Mouse (Mus musculus) kidney, postnatal 14 days (tissue): ENCODE results near the gene Tarbp2.

Source experiments
- DNase-seq: peaks from one replicate; pipeline ENCODE4 v3.0.0; 2022; ENCODE audit warnings: mixed read lengths

Tarbp2 gene

DNA sequence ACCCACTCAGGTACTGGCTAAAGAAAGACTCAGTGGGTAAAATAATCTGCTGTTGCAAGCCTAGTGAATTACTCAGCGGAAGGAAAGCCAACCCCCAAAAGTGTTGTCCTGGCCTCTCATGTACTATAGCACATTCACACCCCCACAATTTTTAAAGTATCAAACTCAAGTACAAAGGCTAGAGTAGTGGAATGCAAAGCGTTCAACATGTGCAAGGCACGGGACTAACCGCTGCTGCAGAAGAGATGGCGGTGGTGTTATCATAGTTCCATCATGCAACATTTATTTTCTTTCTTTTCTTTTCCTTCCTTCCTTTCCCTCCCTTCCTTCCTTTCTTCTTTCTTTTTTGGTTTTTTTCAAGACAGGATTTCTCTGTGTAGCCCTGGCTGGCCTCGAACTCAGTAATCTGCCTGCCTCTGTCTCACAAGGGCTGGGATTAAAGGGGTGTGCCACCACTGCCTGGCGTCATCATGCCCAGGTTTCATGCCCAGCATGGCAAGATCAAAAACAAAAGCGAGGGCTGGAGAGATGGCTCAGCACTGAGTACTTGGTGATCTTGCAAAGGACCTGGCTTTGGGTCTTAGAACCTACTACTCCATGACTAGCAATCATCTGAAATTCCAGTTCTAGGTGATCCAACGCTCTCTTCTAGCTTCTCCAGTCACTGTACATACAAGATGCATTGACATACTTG is 12.1 kb upstream of the Tarbp2 start:
- DNase-seq: no peak

DNA sequence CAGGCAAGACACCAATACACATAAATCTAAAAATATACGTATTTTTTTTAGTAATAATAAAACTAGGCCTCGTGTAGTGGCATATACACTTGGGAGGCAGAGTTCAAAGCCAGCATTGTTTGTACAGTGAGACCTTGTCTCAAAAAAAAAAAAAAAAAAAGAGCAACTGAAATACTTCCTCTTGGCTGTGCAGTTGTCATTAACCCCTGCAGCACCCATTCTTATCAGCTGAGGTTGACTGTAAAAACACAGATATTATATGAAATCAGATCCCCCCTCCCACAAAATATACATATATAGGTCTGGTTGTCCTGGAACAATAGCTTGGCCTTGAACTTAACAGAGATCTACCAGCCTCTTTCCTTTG is 11.5 kb upstream of the Tarbp2 start:
- DNase-seq: no peak

DNA sequence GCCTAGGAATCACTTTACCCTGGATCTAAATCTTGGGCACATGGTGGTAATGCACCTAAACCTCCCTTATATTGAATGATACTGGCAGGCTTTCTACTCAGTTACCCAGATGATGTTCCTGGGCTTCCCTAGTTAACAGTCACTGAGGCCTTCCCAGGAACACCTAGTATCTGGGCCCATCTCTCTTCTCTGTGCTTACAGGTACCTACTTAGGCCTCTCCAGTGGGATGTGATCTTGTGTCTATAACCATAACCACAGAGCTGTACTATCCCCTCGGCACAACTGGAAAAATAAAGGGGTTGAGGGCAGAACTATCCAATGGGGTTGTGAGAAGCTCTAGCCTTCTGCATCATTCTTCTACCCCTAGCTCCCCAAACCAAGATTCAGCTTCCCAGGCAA is 11.1 kb upstream of the Tarbp2 start:
- no peak for DNase-seq

DNA sequence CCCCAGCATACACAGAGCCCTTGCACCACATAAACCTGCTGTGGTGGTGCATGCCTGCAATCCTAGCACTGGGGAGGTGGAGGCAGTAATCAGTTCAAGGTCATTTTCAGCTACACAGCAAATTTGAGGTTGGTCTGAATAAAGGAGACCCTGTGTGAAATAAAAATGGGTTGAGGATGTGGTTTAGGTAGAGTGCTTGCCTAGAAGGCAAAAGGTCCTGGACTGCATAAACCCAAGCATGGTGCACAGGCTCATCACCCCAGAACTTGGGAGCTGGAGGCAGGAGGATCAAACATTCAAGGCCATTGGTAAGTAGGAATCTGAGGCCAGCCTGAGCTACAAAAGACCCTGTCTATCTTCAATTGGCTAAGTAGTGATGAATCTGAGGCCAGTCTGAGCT is 10.4 kb upstream of the Tarbp2 start:
- no peak for DNase-seq

DNA sequence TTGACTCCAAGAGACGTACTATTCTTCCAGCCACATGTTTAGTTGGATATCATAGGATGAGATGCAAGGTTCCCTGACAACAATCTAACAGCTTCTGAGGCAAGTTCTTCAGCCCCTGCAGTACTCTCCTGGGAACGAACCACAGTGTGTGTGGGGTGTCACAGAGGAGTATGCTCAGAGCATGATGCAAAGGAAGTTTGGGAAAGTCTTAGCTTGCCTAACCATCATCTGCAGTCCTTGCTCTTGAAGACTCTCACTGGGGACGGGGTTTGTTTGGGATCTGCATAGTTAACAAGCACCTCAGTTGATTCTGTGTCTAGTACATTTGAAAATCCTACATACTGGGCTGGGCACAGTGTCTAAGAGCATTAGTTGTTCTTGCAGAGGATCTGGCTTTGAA is 9.7 kb upstream of the Tarbp2 start:
- DNase-seq: no peak

DNA sequence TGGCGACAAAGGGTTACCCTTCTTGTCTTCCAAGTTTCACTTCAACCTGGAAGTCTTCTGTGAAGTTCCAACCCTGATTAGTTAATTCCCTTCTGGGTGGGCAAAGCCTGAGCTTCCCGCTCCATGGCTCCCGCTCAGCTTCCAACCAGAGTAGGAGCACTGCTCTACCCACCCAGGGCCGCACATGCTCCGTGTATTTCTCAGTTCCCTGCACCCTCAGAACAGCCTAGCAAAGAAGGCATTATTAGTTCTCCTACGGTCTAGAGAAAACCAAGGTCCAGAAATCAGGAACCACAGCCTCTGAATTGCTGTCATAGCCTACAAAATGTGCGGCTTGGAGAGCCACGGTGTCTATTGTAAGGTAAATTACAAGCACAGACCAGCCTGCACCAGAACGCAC is 7.9 kb upstream of the Tarbp2 start:
- peak; percentile 38 for DNase-seq

DNA sequence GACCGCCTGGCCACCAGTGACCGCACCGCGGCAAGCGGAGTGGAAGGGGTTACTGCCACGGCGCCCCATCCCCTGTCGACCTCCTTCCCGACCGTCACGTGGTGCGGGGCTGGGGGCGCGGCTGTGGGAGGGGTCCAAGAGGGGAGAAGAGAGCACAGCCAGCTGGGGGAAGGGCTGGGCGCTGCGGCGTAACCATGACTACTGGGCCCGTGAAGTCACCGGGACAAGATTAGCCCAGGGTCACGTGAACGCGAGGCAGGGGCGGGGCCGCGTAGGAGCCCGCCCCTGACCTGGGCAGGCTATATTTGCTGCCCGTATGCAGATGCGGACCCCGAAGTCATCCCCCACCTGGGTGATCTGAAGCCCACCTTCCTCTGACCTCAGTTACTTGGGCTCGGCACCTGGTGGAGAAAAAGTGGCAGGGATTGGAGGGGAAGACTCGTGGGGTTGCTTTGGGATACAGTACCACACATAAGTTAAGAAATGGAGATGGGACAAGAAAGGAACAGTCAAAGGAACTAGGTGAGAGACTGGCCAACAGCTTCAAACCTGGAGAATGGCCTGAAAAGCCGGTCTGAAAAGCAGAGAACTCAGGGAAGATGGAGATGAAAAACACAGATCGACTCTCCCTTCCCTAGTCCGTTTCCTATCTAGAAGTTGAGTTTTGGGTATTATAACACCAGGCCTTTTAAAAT is 7.3 kb upstream of the Tarbp2 start:
- peak; percentile 92 for DNase-seq

DNA sequence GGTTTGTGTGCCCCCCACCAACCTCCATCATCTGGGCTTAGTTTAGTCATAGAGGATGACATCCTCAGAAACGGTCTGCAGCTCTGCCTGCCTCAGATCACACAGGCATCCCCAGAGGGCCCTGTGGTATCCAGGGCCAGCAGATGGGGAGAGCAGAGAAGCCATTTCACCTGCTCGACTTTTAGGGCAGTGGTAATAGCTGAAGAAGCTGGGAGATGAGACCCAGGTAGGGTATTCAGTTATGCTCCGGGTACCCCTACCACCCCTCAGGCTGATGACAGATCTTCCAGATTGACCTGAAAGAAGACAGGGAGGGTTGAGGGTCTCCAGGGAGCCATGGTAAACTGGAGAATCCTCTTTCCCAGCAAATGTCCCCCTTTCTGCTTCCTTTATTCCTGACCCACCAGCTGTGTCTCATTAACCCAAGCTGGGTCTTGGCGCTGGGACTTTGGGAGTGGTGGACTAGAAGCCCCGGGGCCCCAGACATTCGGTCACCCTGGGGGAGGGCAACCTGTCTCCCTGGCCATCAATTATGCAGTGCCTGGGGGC is 6.6 kb upstream of the Tarbp2 start:
- peak; percentile 56 for DNase-seq

DNA sequence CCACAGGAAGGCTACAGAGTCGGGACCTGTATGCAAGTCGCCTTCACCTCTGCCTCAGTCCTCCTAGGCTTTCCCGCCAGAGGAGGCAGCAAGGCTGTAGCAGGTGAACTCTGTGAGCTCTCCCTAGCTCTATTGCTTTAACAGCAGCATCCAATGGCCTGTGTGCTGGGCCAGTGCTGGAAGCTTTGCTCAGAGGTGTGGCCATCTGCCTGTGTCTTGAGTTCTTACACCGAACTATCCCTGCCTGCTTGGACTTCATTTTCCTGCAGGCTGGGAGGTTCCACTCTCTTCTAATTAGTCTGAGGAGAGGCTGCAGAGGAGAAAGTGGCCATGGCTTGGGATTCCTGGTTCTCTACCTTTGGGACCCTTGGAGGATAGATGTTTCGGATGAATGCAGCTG is 6.0 kb upstream of the Tarbp2 start:
- no peak for DNase-seq

DNA sequence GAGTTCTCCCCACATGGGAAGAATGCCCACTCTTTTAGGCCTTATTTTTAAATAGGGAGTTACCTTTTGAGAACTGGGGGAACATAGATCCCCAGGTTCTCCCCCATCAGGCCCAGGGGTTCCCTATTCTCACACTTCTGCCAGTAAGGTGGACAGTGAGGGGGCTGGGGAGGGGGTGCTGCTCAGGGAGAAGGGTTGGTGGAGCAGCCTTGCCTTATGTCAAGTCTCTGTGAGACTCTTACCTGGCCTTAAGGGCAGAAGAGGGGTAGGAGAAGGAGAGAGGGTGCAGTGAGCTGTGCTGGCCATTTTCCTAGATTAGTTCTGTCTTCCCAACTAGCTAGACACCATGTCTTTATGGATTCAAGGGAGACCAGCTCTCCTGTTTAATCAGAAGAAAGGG is 5.5 kb upstream of the Tarbp2 start:
- no peak for DNase-seq

DNA sequence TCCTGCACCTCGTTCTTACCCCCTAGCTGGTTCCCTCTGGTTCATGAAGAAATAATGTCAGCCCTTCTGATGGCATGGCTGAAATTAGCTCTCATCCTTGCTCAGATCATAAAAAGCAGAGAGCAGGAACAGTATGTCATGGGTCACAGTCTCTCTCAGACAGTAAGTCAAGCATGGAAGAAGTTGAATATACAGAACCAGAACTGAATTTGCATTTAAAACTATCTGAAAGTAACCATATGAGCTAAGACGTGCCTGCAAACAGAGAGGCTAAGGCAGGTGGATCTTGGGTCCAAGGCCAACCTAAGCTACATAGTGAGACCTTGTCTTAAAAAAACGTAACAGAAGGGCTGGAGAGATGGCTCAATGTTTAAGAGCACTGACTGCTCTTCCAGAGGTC is 5.0 kb upstream of the Tarbp2 start:
- no peak for DNase-seq

DNA sequence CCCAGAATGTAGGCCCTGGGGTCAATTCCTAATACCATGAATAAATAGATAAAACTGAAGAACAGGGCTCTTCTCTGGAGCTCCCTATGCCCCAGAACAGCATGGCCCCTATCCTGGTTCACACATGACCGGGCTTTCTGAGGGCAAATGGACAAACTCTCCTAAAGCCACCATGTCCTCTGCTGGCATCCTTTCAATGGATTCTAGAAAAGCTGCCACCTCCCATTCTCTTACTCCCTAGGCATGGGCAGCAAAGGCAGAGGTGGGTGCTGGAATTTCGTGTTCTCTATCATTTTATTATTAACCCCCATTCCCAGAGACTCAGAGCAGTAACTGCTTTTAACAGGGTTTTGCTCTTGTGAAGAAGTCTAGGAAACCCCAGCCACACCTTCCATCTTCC is 2.7 kb upstream of the Tarbp2 start:
- no peak for DNase-seq

DNA sequence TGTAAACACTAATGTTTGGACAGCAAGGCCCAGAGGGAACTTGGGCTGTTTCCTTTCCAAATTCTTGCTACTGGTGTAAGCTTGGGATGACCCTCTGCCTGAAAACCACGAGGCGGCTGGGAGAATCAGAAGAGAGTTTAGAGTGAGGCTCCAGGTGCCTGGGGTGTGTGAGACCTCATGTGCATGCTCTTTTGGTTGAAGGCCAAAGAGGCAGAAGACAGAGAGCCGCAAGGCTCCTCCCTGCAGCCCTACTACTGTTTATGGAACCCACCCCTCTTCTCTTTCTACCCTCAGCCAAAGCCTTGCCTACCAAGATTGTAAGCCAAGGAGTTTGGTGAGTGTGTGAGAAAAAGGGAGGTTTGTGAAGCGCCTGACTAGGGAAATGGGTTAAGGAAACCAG is 2.2 kb upstream of the Tarbp2 start:
- DNase-seq: no peak

DNA sequence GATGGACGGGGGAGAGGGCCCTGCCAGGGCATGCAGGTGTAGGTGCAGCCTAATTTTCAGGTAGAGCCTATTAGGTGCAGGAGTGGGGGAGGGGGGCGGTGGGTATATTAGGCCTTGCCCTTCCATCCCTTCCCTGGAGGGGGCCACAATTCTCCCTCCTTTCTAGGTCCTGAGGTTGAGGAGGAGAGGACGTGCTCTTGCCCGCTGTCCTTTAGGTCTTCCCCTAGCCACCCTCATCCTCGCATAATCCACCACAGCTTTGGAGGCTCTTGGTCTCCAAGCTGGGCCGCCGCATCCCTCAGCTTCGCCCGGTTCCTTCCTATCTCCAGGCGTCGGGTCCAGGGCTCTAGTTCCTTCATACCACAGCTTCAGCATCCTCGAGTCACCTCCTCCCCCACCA is 1.7 kb upstream of the Tarbp2 start:
- peak; percentile 37 for DNase-seq

DNA sequence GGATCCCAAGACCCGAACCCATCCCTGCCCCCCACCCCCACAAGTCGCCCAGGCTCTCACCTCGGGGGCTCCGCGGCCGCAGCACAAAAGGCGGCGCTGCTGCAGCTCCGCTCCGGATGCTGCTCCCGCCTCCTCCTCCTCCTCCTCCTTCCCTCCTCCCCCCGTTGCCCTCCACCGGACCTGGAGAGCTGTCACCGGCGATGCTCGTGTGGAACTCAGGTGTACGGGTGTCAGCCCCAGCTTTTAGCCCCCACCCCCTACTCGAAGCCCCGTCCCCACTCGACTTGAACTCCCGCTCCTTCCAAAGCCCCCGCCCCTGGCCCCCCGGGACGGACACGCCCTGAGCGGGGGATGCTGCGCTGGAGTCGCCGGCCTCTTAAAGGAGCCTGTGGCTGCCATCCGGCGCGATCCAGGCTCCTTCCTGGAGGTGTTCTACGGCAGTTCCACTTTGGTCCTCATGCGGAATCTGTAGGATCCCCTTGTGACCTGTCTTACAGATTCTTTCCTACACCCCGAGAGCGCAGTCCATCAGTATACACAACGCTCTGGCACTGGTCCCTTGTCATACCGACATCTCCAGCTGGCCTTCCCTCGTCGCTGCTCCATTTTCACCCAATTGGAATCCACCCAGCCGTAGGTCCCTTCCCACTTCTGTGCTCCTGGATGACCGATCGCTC is 1.1 kb upstream of the Tarbp2 start, which contains the start of gene Map3k12:
Gene Map3k12 (minus strand): TSS at position 337 of the 677 bp plus-strand sequence.
- peak; percentile 83 for DNase-seq

DNA sequence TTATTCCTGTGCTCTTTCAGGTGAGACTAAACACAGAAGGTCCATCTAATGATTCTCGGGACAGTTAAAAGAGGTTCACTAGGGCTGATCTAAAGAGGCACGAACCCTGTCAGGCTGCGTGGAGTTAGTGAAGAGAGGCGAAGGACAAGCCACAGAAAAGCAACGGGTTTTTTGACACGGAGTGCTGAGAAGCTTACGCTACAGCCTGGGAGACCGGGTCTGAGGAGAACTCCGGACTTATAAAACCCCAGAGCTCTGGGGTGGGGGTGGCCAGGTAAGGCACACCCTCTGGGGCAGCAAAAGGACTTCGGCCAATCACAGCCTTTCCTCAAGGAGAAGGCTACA is 389 bp upstream of the Tarbp2 start:
- DNase-seq: no peak

DNA sequence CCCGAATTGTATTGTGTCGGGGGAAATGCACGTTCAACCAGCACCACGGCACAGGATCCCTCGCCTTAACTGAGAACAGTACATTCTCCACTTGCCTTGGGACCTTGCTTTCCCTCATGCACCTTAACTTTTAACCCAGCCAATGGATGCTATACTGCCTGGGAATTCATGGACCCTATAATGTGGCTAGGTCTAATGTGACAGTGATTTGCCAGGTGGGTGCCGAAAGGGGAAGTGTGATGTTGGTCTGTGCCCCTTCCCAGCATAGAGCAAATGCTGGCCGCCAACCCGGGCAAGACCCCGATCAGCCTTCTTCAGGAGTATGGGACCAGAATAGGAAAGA is 838 bp downstream of the Tarbp2 start:
- no peak for DNase-seq

DNA sequence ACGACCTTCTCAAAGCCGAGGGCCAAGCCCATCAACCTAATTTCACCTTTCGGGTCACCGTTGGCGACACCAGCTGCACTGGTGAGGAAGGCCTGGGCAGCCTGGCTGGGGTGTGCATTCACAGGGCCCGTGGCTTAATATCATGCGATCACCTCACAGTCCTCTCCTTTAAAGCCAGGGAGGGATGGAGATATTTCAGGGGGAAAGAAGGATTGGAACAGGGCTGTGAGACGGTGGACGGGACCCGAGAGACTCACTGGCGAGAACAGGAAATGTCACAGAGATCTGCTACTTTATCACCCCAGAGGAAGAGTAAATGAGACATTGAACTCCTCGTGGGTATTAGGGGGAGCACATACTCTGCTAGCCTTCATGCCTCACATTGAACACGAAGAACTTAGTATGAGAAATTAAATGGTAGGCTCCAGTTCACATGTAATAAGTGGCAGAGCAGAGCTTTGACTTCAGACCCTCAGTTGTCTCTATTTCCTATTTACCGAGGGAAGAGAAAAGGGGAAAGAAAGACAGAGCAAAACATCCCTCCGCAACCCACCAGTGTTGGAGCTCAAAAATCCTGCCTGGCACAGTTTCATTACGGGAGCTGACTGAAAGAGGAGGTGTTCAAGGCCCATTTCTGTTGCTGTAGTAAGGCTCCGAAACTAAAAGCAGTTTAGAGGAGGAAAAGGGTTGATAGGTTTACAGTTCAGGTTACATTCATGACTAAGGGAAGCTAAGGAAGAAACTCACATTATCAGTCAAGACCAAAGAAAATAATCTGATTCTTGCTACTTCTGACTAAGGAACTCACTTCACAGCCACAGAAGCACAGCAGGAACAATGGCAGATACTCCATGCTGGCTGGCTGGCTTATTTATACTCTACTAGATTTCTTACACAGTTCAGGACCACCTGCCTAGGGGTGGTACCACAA is 1.5 kb downstream of the Tarbp2 start:
- DNase-seq: no peak

DNA sequence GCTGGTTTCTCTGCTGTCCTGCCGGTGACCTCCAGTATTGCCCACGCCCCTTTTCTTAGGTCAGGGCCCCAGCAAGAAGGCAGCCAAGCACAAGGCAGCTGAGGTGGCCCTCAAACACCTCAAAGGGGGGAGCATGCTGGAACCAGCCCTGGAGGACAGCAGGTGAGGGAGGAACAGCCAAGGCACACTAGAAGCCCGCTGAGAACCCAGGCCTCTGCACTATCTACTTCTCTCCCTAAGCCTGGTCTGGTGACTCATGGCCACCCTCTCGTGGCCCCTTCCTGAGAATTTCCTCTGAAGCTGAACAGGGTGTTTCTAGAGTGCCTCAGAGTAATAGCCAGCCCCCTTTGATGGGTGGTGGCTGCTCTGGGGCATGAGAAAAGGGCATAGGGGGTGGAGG is 2.4 kb downstream of the Tarbp2 start:
- no peak for DNase-seq

DNA sequence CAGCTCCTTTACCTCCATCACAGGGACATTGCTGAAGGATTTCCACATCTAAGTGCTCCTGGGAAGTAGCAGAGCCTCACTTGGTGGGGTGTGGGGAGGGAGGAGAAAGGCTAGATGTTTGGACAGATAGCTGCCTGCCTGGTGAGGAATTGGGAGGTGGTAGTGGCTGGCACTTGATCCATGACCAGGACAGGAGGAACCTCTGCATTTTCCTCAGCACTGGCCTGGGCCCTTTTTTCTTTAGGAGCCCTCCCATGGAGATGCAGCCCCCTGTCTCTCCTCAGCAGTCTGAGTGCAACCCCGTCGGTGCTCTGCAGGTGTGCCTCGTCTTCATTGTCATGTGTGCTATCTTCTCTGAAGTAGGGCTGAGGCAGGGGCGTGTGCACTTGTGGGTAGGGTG is 3.5 kb downstream of the Tarbp2 start:
- no peak for DNase-seq

DNA sequence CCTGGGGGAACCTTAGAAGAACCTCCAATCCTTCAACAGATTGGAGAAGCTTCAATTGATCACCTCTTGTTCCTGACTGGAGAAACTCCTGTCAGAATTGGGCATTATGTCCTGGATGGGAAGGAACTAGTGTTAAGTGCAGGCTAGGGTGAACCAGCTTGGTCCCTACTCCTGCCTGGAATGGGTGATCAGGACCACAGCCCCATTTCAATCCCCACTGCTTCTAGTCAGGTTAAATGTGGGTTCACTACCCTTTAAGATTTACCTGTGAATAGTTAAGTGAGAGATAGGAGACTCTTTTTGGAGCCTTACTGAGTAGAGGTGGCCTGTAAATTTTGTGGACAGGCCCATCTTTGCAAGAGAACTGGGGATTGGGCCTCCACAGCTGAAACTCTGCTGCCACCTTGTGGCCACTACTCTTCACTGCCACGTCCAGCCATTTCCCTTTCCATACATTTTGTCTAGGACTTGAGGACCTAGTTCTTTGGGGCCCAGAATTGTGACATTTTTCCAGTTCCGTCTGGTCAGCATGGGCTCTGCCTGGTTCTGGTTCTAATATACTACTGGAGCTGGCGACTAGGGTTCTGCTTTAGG is 7.0 kb downstream of the Tarbp2 start, which contains the start of gene Npff:
Gene Npff (minus strand): TSS at position 51 of the 594 bp plus-strand sequence.
- DNase-seq: peak; percentile 79
